Mouse (Mus musculus) retina, postnatal 1 day (tissue): ENCODE results near the gene Fxyd7.

Experiments
- DNase-seq: peaks from one replicate; pipeline ENCODE4 v3.0.0-alpha.2; 2012

Fxyd7 gene

GRCm38 (mm10) chr7:31074713-31075069 lies 23.4 kb upstream of the Fxyd7 start:
- DNase-seq = no peak

- DNase-seq = peak; percentile 56
Observed at GRCm38 (mm10) chr7:31074061-31074712, 22.9 kb upstream of the Fxyd7 start.

GRCm38 (mm10) chr7:31073546-31073945 lies 22.3 kb upstream of the Fxyd7 start:
- DNase-seq = no peak

DNA sequence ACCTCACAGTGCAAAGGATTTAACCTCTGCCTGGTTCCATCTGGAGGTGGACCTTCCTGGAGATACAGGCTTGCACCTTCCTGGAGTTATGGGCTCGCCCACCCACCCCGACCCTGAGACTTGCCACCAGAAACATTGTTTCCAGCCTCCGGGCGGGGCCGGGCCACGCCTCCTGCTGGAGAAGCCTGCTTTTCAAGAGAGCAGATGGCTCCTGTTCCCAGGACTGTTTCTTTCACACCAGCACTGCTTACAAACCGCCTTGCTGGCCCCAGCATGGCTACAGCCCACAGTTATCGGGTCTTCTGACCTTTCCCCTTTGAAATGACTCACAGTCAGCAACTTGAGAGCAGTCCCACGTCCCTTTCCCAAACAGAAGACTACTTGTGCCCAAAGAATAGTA lies 21.1 kb upstream of the Fxyd7 start:
- no peak for DNase-seq

DNA sequence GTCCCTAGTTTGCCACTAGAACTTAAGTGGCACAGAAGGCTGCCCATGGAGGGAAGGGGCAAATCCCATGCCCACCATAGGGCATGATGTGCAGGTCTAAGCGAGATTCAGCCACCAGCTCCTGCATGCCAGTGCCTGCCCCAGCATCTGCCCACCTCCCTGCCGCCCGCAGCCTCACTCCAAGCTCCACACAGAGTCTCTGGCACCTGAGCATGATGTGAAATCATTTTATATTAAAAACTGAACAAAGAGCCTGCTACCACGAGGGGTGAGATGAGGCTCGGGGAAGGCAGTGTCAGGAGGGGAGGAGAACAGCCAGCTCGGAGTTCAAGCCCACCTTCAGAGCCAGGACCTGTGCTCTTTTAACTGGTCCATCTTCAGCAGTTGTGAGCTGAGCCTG lies 19.1 kb upstream of the Fxyd7 start:
- DNase-seq = no peak

GRCm38 (mm10) chr7:31069491-31069890 lies 18.2 kb upstream of the Fxyd7 start:
- DNase-seq = no peak

DNA sequence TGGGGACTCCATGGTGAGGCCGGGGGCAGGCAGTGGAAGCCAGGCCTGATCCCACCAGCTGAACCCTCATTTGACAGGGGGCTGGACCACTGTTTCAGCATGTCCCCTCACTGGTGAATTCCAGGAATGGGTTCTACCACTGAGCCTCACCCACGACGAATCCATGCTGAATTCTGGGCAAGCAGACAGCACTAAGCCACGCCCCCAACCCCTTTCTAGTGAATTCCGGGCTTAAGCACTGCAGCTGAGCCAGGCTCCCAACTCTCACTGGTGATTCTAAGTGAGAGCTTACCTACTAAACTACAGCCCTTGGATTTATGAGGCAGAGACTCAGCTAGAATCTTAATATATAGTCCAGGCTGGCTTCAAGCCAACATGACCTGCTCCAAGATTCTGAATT lies 16.6 kb upstream of the Fxyd7 start:
- peak; percentile 56 for DNase-seq

GRCm38 (mm10) chr7:31063074-31063560 lies 11.8 kb upstream of the Fxyd7 start:
- no peak for DNase-seq

- no peak for DNase-seq
Observed at GRCm38 (mm10) chr7:31060621-31061010, 9.3 kb upstream of the Fxyd7 start.

- no peak for DNase-seq
Observed at GRCm38 (mm10) chr7:31059919-31060620, 8.8 kb upstream of the Fxyd7 start.

DNA sequence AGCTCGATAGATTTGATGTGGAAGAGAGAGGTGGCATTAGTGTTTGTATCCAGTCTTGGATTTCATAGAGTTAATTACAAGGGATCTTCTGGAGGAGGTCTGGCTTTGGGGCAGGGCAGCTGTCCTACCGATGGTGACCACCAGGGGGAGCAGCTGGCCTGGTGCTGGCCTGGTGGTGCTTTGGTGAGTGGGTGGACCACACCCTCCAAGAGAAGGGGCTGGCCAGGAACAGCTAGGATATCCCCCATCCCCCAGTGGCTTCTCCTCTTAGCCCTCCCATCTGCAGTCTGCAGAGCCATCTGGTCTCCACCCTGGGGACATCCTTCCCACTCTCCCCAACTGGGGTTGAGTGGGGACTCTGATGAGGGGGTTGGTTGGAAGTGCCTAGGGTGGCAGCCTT lies 7.8 kb upstream of the Fxyd7 start, which contains the start of gene Lgi4:
TSS of gene Lgi4 (plus strand) at position 235 of the 400 bp plus-strand sequence.
- DNase-seq = peak; percentile 95

- DNase-seq = no peak
Observed at GRCm38 (mm10) chr7:31058211-31058610, 6.9 kb upstream of the Fxyd7 start.

- no peak for DNase-seq
Observed at GRCm38 (mm10) chr7:31057730-31058129, 6.5 kb upstream of the Fxyd7 start.

GRCm38 (mm10) chr7:31057071-31057470 lies 5.8 kb upstream of the Fxyd7 start, which contains the start of gene Fxyd1:
TSS of gene Fxyd1 (minus strand) at chr7:31057199.
- no peak for DNase-seq

GRCm38 (mm10) chr7:31056448-31056847 lies 5.2 kb upstream of the Fxyd7 start:
- DNase-seq = no peak

- peak; percentile 64 for DNase-seq
Observed at GRCm38 (mm10) chr7:31055883-31056282, 4.6 kb upstream of the Fxyd7 start.

GRCm38 (mm10) chr7:31055354-31055824 lies 4.1 kb upstream of the Fxyd7 start:
- peak; percentile 81 for DNase-seq

GRCm38 (mm10) chr7:31054661-31055320 lies 3.5 kb upstream of the Fxyd7 start:
- DNase-seq = no peak

GRCm38 (mm10) chr7:31053882-31054447 lies 2.7 kb upstream of the Fxyd7 start:
- DNase-seq = no peak

- DNase-seq = peak; percentile 79
Observed at GRCm38 (mm10) chr7:31052636-31053434, 1.6 kb upstream of the Fxyd7 start.

DNA sequence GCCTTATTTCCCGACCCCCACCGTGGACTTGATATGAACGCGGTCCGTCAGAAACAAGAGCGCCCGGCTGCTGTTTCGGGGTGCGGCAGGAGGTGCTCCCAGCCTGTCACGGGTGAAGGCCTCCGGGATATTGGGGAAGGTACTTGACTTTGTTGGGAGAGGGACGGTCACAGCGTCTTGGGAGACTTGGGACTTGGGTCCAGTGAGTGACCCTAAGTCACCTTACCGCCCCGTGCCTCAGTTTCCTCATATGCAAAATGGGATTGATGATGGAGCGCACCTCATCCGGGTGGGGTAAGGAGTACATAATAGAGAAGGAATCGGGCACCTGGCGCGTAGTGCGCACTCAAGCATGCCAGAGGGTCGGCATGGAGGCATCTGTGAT lies 976 bp upstream of the Fxyd7 start:
- DNase-seq = no peak

GRCm38 (mm10) chr7:31050921-31051320 lies 346 bp downstream of the Fxyd7 start:
- peak; percentile 58 for DNase-seq

DNA sequence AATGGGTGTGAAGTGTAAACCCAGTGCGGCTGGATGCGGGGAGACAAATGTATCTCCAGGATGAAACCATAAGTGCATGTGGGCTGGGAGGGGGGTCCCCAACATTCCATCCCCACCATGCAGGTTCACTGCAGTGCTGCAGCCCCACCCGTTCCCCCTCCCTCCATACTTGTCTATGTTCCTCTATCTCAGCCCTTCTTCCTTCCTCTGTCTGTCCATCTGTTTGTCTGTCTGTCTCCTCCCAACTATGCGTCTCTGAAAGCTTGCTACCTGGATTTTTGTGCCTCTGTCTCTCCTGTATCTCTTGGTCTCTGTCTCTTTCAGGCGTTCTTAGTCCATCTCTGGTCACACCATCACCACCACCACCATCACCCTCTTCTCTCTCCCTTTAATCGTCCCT lies 780 bp downstream of the Fxyd7 start:
- no peak for DNase-seq
